Mouse (Mus musculus) liver, embryonic 13.5 days (tissue): ENCODE results near the gene Pcif1. TPM values are rescaled to one million over a fixed set of nuclear protein-coding genes. Genes with fewer than 3 reads are reported as not detected.
A peak's percentile ranks its signal among the peaks of the same experiment; 100 is the strongest.

Experiments used
- ATAC-seq: fragments of 200-750 bp; cut with Nextera tagmentation; 2 replicates; pipeline ENCODE4 v1.8.0; 2017; ENCODE audit warnings: low read depth, mild to moderate bottlenecking, moderate number of reproducible peaks, moderate library complexity
- DNase-seq: peaks from one replicate; pipeline ENCODE4 v3.0.0; 2022
- H3K27ac ChIP-seq: fragments of 300-500 bp; sonication (generic); 2 replicates; pipeline ENCODE4 v1.5.1; 2015; ENCODE audit warnings: moderate library complexity, mild to moderate bottlenecking, inconsistent platforms
- H3K27me3 ChIP-seq: fragments of 300-500 bp; sonication (generic); 2 replicates; pipeline ENCODE4 v1.6.1; 2015; ENCODE audit warnings: mild to moderate bottlenecking, inconsistent platforms
- H3K36me3 ChIP-seq: fragments of 300-500 bp; sonication (generic); 2 replicates; pipeline ENCODE4 v1.6.1; 2015; ENCODE audit warnings: mild to moderate bottlenecking, inconsistent platforms
- H3K4me1 ChIP-seq: fragments of 300-500 bp; sonication (generic); replicated peaks from 2 replicates; pipeline ENCODE4 v1.6.1; 2015; ENCODE audit warnings: inconsistent platforms
- H3K4me2 ChIP-seq: fragments of 300-500 bp; sonication (generic); 2 replicates; pipeline ENCODE4 v1.6.1; 2015; ENCODE audit warnings: inconsistent platforms, mild to moderate bottlenecking, moderate library complexity
- H3K4me3 ChIP-seq: fragments of 300-500 bp; sonication (generic); replicated peaks from 2 replicates; pipeline ENCODE4 v1.5.1; 2015; ENCODE audit warnings: mild to moderate bottlenecking, inconsistent platforms
- H3K9ac ChIP-seq: fragments of 300-500 bp; sonication (generic); 2 replicates; pipeline ENCODE4 v1.6.1; 2015; ENCODE audit warnings: mild to moderate bottlenecking, inconsistent platforms
- H3K9me3 ChIP-seq: fragments of 300-500 bp; sonication (generic); replicated peaks from 2 replicates; pipeline ENCODE4 v1.6.1; 2016; ENCODE audit warnings: inconsistent platforms
- WGBS: fragments of 180-500 bp; shearing (Covaris S2); methylation state at CpG from one replicate; pipeline ENCODE4 v1.1.7; 2015; ENCODE audit not compliant: insufficient replicate concordance; 5-methylcytosine and 5-hydroxymethylcytosine counted together
- polyA plus RNA-seq: library from polyadenylated mRNA; unstranded; fragments of >200 nt; fragmentation: Nextera tagmentation; extraction: Ambion mirVana; gene quantifications from 2 replicates; pipeline ENCODE4 v1.2.1, GENCODE M21; 2015

Pcif1 gene
- polyA plus RNA-seq, 1 experiment from 2014 or later, result 48.3 TPM

DNA sequence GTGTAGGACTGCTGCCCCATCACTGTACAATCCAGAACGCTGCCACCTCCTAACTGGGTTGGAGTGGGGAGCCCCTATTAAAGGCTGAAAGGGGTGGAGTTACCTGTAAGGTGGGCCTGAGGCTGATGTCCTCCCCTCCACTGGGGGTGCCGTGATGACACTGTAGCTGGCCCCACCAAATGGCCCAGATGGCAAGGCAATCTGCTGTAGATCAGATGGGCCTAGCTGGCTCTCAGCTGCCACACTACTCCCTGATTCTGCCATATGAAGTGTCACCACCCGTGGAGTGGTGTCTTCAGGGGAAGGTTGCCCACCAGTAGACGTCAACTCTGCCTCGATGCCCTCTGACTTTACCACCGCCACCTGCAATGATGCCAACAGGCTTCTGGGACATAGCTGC, 16.8 kb downstream of the Pcif1 start:
- 92% methylated on average over 6 of the region's 6 CpGs for WGBS
- ATAC-seq (no peak), DNase-seq (no peak)
- peaks cover 100% of the 10 kb centered on the region for H3K36me3 ChIP-seq
- no peak overlapping the region for H3K27ac ChIP-seq
- no peaks in the 10 kb centered on the region for H3K9me3 ChIP-seq
- H3K9ac ChIP-seq, result no peak overlapping the region
- H3K27me3 ChIP-seq, result no peaks in the 10 kb centered on the region
- no peak overlapping the region for H3K4me3 ChIP-seq
- H3K4me1 ChIP-seq, result 0 out of 2 replicates have a peak, but pooled peaks cover 6% of the 10 kb centered on the region
- no peak overlapping the region for H3K4me2 ChIP-seq

DNA sequence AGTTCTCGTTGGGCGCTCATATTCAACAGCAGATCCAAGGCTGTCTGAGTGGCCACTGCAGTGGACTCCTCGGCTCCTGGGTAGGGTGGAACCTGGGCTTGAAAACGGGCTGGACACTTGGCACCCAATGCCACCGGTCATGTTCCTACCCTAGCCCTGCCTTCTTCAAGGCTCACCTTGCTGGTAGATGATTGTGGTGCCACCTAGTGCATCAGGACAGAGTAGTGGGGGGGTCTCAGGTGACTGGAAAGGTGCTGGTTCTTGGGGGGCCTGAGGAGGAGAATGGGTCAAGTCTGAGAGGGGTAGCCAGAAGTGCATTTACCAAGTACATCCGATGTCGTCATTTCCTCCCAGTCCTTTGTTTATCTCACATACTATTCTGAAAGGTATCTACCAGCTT, 18.9 kb downstream of the Pcif1 start:
- Histone ChIP-seq H3K4me1 (0 out of 2 replicates have a peak, but pooled peaks cover 6% of the 10 kb centered on the region), H3K4me2 (no peak overlapping the region), H3K27ac (no peak overlapping the region), H3K36me3 (peaks cover 100% of the 10 kb centered on the region), H3K27me3 (no peaks in the 10 kb centered on the region), H3K9me3 (no peaks in the 10 kb centered on the region), H3K4me3 (no peak overlapping the region), H3K9ac (no peak overlapping the region)
- ATAC-seq (no peak), DNase-seq (no peak)
- 89% methylated on average over 7 of the region's 7 CpGs for WGBS

DNA sequence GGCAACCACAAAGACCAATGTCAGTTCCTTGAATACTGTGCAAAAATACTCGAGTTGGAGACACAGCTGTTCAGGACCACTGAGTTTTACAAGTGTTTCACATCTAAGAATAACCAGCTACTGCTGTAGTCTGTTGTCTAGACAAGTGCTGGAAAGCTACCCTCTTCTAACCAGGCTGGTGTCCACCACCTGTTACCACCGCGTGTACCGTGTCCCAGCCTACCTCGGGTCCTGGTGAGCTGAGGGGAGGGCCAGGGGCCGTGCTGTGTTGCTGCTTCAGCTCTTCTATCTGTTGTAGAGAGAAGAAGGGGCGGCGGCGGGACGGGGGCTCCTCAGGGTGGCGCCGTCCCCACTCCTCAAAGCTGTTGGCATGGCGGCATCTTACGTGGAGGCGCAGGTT, 19.9 kb downstream of the Pcif1 start:
- Histone ChIP-seq H3K9ac (no peak overlapping the region), H3K36me3 (peaks cover 100% of the 10 kb centered on the region), H3K9me3 (no peaks in the 10 kb centered on the region), H3K4me2 (no peak overlapping the region), H3K27me3 (no peaks in the 10 kb centered on the region), H3K27ac (no peak overlapping the region), H3K4me3 (no peak overlapping the region), H3K4me1 (0 out of 2 replicates have a peak, but pooled peaks cover 6% of the 10 kb centered on the region)
- DNase-seq, result no peak
- no peak for ATAC-seq
- 88% methylated on average over 15 of the region's 15 CpGs for WGBS

DNA sequence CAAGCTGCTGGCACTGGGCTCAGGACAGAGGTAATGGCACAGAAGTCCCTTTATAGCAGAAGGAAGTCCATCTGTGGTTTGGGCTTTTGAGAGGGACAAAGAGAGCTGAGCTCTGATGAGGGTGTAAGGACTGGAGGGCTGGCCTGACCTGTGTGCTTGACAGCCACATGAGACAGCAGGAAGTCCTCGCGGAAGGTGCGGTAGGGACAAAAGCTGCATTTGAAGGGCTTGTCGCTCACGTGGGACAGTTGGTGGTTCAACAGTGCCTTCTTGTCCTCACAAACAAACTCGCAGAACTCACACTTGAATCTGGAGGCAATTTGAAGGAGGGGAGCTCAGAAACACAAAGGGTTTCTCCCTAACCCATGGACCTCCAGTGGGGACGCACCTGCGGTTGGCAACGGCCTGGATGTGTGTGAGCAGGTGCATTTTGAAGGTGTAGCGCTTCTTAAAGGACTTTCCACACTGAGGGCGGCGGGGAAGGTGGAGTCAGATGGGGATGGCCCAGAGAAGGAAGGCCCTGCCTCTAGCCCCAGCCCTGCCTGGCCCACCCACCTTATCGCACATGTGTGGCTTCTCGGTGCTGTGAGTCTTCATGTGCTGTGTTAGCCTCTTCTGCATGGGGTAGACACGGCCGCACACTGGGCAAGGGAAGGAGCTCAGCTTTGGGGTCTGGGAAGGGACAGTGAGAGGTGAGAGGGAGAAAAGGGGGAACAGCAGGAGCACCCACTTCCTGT, 20.8 kb downstream of the Pcif1 start:
- Histone ChIP-seq H3K4me2 (no peak overlapping the region), H3K4me1 (peaks cover 6% of the 10 kb centered on the region; the same call in 1 of the 2 replicates), H3K4me3 (no peak overlapping the region), H3K36me3 (peaks cover 100% of the 10 kb centered on the region), H3K27ac (no peak overlapping the region), H3K27me3 (no peaks in the 10 kb centered on the region), H3K9me3 (no peaks in the 10 kb centered on the region), H3K9ac (no peak overlapping the region)
- peak; percentile 52 for ATAC-seq
- 83% methylated on average over 16 of the region's 16 CpGs for WGBS
- no peak for DNase-seq

DNA sequence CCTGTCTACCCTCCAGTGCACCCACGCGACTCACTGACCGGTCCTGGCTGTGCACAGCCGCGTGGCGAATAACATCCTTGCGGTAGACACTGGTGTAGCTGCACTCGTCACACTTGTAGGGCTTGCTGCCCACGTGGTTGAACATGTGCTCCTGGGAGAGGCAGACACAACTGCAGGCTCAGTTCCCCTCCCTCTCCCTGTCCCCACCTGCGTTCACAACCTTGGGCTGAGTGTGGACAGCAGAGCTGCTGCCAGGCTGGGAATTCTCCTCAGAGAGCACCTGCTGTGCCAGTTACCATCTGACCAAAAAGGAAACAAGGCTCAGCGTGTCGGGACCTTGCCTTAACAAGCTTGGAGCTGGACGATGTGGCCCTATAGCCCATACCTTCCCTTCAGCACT, 22.3 kb downstream of the Pcif1 start:
- DNase-seq, result no peak
- Histone ChIP-seq H3K27ac (no peak overlapping the region), H3K9ac (no peak overlapping the region), H3K4me1 (peaks cover 9% of the 10 kb centered on the region), H3K4me2 (no peak overlapping the region), H3K27me3 (no peaks in the 10 kb centered on the region), H3K4me3 (no peak overlapping the region), H3K36me3 (peaks cover 100% of the 10 kb centered on the region), H3K9me3 (peaks cover 7% of the 10 kb centered on the region)
- 89% methylated on average over 13 of the region's 13 CpGs for WGBS
- no peak for ATAC-seq

DNA sequence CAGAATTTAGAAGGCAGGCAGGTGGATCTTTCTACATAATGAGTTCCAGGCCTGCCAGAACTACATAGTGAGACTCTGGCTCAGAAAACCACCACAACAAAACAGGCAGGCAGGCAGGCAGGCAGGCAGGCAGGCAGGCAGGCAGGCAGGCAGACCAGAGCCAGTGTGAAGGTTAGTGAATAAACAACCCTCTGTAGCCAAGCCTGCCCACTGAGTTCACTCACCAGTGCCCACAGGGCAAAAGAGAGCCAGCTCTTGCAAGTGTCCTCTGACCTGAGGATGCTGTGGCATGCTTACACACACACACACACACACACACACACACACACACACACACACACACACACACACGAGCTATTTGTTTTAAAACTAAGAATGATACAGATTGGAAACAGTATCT, 24.4 kb downstream of the Pcif1 start:
- no peak for DNase-seq
- no peak for ATAC-seq
- peaks cover 100% of the 10 kb centered on the region for H3K36me3 ChIP-seq
- H3K9me3 ChIP-seq, result peaks cover 13% of the 10 kb centered on the region
- H3K27me3 ChIP-seq, result no peaks in the 10 kb centered on the region
- no peak overlapping the region for H3K27ac ChIP-seq
- WGBS, result 43% methylated on average over 1 of the region's 1 CpGs
- peaks cover 9% of the 10 kb centered on the region for H3K4me1 ChIP-seq
- no peak overlapping the region for H3K4me3 ChIP-seq
- H3K9ac ChIP-seq, result no peak overlapping the region
- no peak overlapping the region for H3K4me2 ChIP-seq

DNA sequence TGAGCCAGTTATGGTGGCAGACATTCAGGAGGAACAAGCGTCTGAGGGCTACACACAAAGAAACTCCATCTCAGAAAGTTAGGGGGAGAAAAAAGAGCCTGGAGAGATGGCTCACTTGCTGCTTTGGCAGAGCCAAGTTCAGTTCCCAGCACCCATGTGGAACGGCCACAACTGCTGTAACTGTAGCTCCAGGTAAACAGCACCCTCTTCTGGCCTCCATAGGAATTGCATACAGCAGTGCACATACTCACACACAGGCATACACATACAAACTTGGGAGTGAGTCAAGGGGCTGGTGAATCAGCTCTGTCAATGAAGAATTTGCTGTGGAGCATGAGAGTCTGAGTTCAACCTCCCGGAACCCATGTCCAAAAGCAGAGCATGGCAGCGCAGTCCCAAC, 27.0 kb downstream of the Pcif1 start:
- Histone ChIP-seq H3K9me3 (peaks cover 13% of the 10 kb centered on the region), H3K27me3 (no peaks in the 10 kb centered on the region), H3K4me2 (no peak overlapping the region), H3K4me1 (peaks cover 23% of the 10 kb centered on the region), H3K27ac (no peak overlapping the region), H3K4me3 (no peak overlapping the region), H3K36me3 (peaks cover 84% of the 10 kb centered on the region), H3K9ac (no peak overlapping the region)
- DNase-seq, result no peak
- no peak for ATAC-seq
- WGBS, result 95% methylated on average over 4 of the region's 4 CpGs

DNA sequence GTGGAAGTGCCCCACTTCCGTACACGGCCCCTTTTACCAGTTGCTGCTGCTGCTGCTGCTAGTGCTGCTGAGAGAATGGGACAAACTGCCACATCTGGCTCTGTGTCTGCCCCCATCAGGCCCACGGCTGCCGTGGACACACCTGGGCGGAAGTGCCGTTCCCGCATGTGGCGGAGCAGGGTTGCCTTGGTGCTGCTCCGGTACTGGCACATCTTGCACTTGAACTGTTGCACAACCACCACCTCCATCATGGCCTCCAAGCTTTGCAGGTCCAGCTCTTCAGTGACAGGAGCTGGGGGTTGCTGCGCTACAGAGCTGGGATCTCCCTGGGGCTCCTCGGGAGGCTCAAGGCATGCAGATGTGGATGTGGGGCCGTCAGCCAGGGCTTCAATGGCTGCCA, 28.4 kb downstream of the Pcif1 start:
- H3K4me2 ChIP-seq, result no peak overlapping the region
- ATAC-seq, result no peak
- 94% methylated on average over 12 of the region's 12 CpGs for WGBS
- no peaks in the 10 kb centered on the region for H3K27me3 ChIP-seq
- peaks cover 13% of the 10 kb centered on the region for H3K9me3 ChIP-seq
- peaks cover 29% of the 10 kb centered on the region for H3K4me1 ChIP-seq
- no peak for DNase-seq
- peaks cover 69% of the 10 kb centered on the region for H3K36me3 ChIP-seq
- no peak overlapping the region for H3K4me3 ChIP-seq
- no peak overlapping the region for H3K27ac ChIP-seq
- no peak overlapping the region for H3K9ac ChIP-seq

DNA sequence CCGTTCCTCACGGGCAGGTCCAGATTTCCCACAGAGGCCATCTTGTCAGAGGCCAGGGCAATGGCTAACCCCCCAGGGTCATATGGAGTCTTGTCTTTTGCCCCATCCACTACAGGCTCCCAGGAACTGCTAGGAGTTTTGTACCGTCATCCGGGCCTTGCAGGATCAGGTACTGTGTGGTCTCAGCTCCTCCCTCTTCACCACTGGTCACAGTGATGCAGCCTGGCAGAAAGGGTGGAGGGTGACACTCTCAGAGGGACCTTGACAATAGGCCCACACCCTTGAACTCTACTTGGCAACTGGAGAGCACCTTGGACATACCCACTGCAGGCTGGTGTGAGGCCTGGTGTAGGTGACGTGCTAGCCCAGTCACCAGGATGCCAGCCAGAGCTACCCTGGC, 28.9 kb downstream of the Pcif1 start:
- H3K27me3 ChIP-seq, result no peaks in the 10 kb centered on the region
- H3K4me2 ChIP-seq, result no peak overlapping the region
- peaks cover 34% of the 10 kb centered on the region for H3K4me1 ChIP-seq
- no peak overlapping the region for H3K27ac ChIP-seq
- ATAC-seq, result no peak
- H3K9ac ChIP-seq, result no peak overlapping the region
- H3K9me3 ChIP-seq, result peaks cover 13% of the 10 kb centered on the region
- H3K4me3 ChIP-seq, result no peak overlapping the region
- WGBS, result 96% methylated on average over 5 of the region's 5 CpGs
- H3K36me3 ChIP-seq, result peaks cover 64% of the 10 kb centered on the region
- no peak for DNase-seq

DNA sequence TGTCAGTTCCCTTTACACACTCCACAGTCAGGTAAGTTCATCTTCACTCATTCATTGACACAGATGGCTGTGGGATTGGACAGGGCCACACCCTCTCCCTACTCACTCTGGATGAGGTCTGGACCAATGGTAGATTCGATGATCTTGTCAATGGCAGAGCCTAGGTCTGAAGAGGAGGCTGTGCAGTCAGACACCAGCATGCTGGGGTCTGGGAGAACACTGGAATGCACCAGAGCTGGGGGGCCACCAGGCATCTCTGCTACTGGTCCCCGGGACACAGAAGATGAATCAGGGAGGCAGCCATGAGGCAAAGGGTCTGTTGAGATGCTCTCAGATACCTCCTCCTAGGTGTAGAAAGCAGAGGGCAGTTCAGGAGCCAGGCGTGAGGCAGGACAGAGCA, 30.0 kb downstream of the Pcif1 start:
- WGBS, result 77% methylated on average over 3 of the region's 3 CpGs
- DNase-seq (no peak), ATAC-seq (no peak)
- Histone ChIP-seq H3K4me2 (peak overlapping the region; percentile 82), H3K36me3 (peaks cover 53% of the 10 kb centered on the region), H3K27ac (peak overlapping the region; percentile 93; the same call in 1 of the 2 replicates), H3K27me3 (no peaks in the 10 kb centered on the region), H3K4me1 (peaks cover 45% of the 10 kb centered on the region), H3K9me3 (peaks cover 13% of the 10 kb centered on the region), H3K4me3 (peak overlapping the region; percentile 91), H3K9ac (peak overlapping the region; percentile 95; the same call in 1 of the 2 replicates)

DNA sequence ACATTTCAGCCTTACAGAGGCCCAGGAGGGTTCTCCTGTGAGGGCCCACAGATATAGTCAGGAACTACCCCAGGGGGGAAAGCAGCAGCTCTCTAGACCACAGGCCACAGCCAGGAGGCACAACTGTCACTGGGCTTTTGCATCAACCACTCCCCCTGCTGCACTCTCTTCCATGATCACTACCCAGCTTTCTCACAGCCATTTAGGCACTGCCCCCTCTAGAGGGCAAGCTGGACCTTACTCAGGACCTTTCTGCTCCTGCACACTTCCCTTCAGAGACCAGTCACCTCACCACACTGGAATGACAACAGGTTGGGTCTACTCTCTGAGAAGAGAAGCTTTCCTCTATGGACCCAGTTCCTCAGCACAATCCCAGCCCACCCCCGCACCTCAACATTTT, 30.4 kb downstream of the Pcif1 start:
- Histone ChIP-seq H3K4me3 (peak overlapping the region; percentile 91), H3K27ac (peak overlapping the region; percentile 93), H3K4me1 (peaks cover 48% of the 10 kb centered on the region), H3K36me3 (peaks cover 49% of the 10 kb centered on the region), H3K27me3 (no peaks in the 10 kb centered on the region), H3K9ac (peak overlapping the region; percentile 95), H3K9me3 (peaks cover 13% of the 10 kb centered on the region), H3K4me2 (peak overlapping the region; percentile 82)
- ATAC-seq (no peak), DNase-seq (peak; percentile 50)
- WGBS, result 76% methylated on average over 1 of the region's 1 CpGs
